Mouse (Mus musculus): ENCODE data around the gene Igfbp5.

DNA sequence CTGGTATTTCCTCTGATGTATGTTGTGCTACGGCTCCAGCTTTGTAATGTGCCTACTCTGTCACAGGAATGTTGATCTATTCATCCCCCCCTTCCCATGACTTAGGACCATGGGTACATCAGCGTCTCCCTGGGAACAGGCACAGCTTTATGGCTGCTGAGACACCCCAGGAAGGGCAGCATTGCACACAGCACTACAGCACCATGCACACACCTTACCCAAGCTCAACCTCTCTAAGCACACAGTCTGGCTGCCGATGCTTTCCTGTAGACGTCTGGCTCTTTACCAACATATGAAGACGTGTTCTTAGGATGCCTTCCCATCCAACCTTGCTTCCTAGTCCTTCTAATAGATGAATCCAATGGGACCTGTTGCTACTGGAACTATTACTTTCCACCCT is 8.3 kb downstream of the Igfbp5 start:
- TF ChIP-seq CTCF (IDR thresholded peaks at IDR 0.05; ENCODE audit: low read depth): no peak
- no peak for TF ChIP-seq EP300 (IDR thresholded peaks at IDR 0.05; ENCODE audit: low read depth)

Measured in liver, embryonic 14.5 days (tissue).